Mouse (Mus musculus) intestine, embryonic 14.5 days (tissue): ENCODE results near the gene Chrm3. TPM values are rescaled to one million over a fixed set of nuclear protein-coding genes. Genes with fewer than 3 reads are reported as not detected.

Experiments
- ATAC-seq: fragments of 200-750 bp; cut with Nextera tagmentation; replicated peaks from 2 replicates; pipeline ENCODE4 v1.8.0; 2017; ENCODE audit warnings: low read depth, moderate number of reproducible peaks, moderate TSS enrichment, moderate library complexity; ENCODE audit not compliant: low FRiP score, low TSS enrichment
- DNase-seq: peaks from one replicate; pipeline ENCODE4 v3.0.0-alpha.2; 2018; ENCODE audit warnings: low spot score
- H3K27ac ChIP-seq: fragments of 300-500 bp; sonication (generic); 2 replicates; pipeline ENCODE4 v1.5.1; 2014; ENCODE audit warnings: low read depth, mild to moderate bottlenecking, control low read depth
- H3K27me3 ChIP-seq: fragments of 300-500 bp; sonication (generic); replicated peaks from 2 replicates; pipeline ENCODE4 v1.6.1; 2014; ENCODE audit warnings: low read length, control low read depth; ENCODE audit not compliant: control insufficient read depth, insufficient read depth
- H3K36me3 ChIP-seq: fragments of 300-500 bp; sonication (generic); 2 replicates; pipeline ENCODE4 v1.6.1; 2014; ENCODE audit warnings: low read length, control low read depth; ENCODE audit not compliant: control insufficient read depth, insufficient read depth
- H3K4me1 ChIP-seq: fragments of 300-500 bp; sonication (generic); replicated peaks from 2 replicates; pipeline ENCODE4 v1.6.1; 2014; ENCODE audit warnings: low read length, control low read depth, mixed read lengths; ENCODE audit not compliant: control insufficient read depth, insufficient read depth
- H3K4me2 ChIP-seq: fragments of 300-500 bp; sonication (generic); 2 replicates; pipeline ENCODE4 v1.6.1; 2014; ENCODE audit warnings: low read length
- H3K4me3 ChIP-seq: fragments of 300-500 bp; sonication (generic); 2 replicates; pipeline ENCODE4 v1.5.1; 2014; ENCODE audit warnings: low read depth, low read length, control low read depth, mixed read lengths
- H3K9ac ChIP-seq: fragments of 300-500 bp; sonication (generic); 2 replicates; pipeline ENCODE4 v1.6.1; 2014; ENCODE audit warnings: mild to moderate bottlenecking, low read length
- H3K9me3 ChIP-seq: fragments of 300-500 bp; sonication (generic); 2 replicates; pipeline ENCODE4 v1.6.1; 2016; ENCODE audit warnings: low read length, control low read depth; ENCODE audit not compliant: control insufficient read depth
- WGBS: fragments of 180-500 bp; shearing (Covaris S2); extraction: QIAGEN DNeasy Blood & Tissue Kit; methylation state at CpG from one replicate; pipeline ENCODE4 v1.1.7; 2014; 5-methylcytosine and 5-hydroxymethylcytosine counted together
- polyA plus RNA-seq: library from polyadenylated mRNA; unstranded; fragments of >200 nt; fragmentation: Nextera tagmentation; extraction: Ambion mirVana; gene quantifications from 2 replicates; pipeline ENCODE4 v1.2.1, GENCODE M21; 2014

Gene Chrm3
- polyA plus RNA-seq, 1 experiment from 2014 or later = 1.6 TPM

GRCm38 (mm10) chr13:10023112-10023511, 337.5 kb downstream of the Chrm3 start:
- no peaks in the 10 kb centered on the region for H3K36me3 ChIP-seq
- ATAC-seq (no peak), DNase-seq (no peak)
- H3K27ac ChIP-seq = no peak overlapping the region
- H3K4me1 ChIP-seq = no peaks in the 10 kb centered on the region
- no peaks in the 10 kb centered on the region for H3K27me3 ChIP-seq
- no peak overlapping the region for H3K4me2 ChIP-seq
- WGBS = 84% methylated on average over 2 of the region's 2 CpGs
- H3K4me3 ChIP-seq = no peak overlapping the region
- H3K9me3 ChIP-seq = no peaks in the 10 kb centered on the region
- no peak overlapping the region for H3K9ac ChIP-seq

- H3K4me3 ChIP-seq = no peak overlapping the region
- H3K4me1 ChIP-seq = no peaks in the 10 kb centered on the region
- no peak overlapping the region for H3K9ac ChIP-seq
- no peaks in the 10 kb centered on the region for H3K36me3 ChIP-seq
- DNase-seq (no peak), ATAC-seq (no peak)
- H3K27ac ChIP-seq = no peak overlapping the region
- H3K27me3 ChIP-seq = no peaks in the 10 kb centered on the region
- no peak overlapping the region for H3K4me2 ChIP-seq
- no peaks in the 10 kb centered on the region for H3K9me3 ChIP-seq
- 32% methylated on average over 1 of the region's 1 CpGs for WGBS
These were observed 341.4 kb downstream of the Chrm3 start for GRCm38 (mm10) chr13:10019252-10019651.

- Histone ChIP-seq H3K9ac (no peak overlapping the region), H3K27me3 (no peaks in the 10 kb centered on the region), H3K4me1 (no peaks in the 10 kb centered on the region), H3K36me3 (no peaks in the 10 kb centered on the region), H3K27ac (no peak overlapping the region), H3K9me3 (no peaks in the 10 kb centered on the region), H3K4me2 (no peak overlapping the region), H3K4me3 (no peak overlapping the region)
- peak; percentile 58 for DNase-seq
- 44% methylated on average over 4 of the region's 4 CpGs for WGBS
- ATAC-seq = 0 out of 2 replicates have a peak, but pooled peaks have one; percentile 32
These were observed 357.7 kb downstream of the Chrm3 start for GRCm38 (mm10) chr13:10002916-10003315.

GRCm38 (mm10) chr13:9997664-9998328, 362.9 kb downstream of the Chrm3 start:
- WGBS = 93% methylated on average over 2 of the region's 2 CpGs
- no peak overlapping the region for H3K9ac ChIP-seq

GRCm38 (mm10) chr13:9995852-9996251, 364.8 kb downstream of the Chrm3 start:
- no peak overlapping the region for H3K4me2 ChIP-seq
- no peak overlapping the region for H3K27ac ChIP-seq
- H3K4me1 ChIP-seq = no peaks in the 10 kb centered on the region
- no peaks in the 10 kb centered on the region for H3K9me3 ChIP-seq
- no peaks in the 10 kb centered on the region for H3K27me3 ChIP-seq
- DNase-seq (no peak), ATAC-seq (no peak)
- WGBS = 95% methylated on average over 1 of the region's 1 CpGs
- no peaks in the 10 kb centered on the region for H3K36me3 ChIP-seq
- no peak overlapping the region for H3K9ac ChIP-seq
- no peak overlapping the region for H3K4me3 ChIP-seq

More at GRCm38 (mm10) chr13:9997664-9998328, 362.9 kb downstream of the Chrm3 start:
- Histone ChIP-seq H3K27ac (no peak overlapping the region), H3K9me3 (no peaks in the 10 kb centered on the region), H3K4me3 (no peak overlapping the region), H3K4me1 (no peaks in the 10 kb centered on the region), H3K27me3 (no peaks in the 10 kb centered on the region), H3K36me3 (no peaks in the 10 kb centered on the region), H3K4me2 (no peak overlapping the region)
- DNase-seq (no peak), ATAC-seq (no peak)

GRCm38 (mm10) chr13:9993571-9993970, 367.1 kb downstream of the Chrm3 start:
- WGBS = 90% methylated on average over 3 of the region's 3 CpGs
- no peak for ATAC-seq
- no peaks in the 10 kb centered on the region for H3K4me1 ChIP-seq

GRCm38 (mm10) chr13:9992640-9993039, 368.0 kb downstream of the Chrm3 start:
- WGBS = 81% methylated on average over 2 of the region's 2 CpGs
- no peak for DNase-seq

More at GRCm38 (mm10) chr13:9993571-9993970, 367.1 kb downstream of the Chrm3 start:
- H3K27me3 ChIP-seq = no peaks in the 10 kb centered on the region
- no peak overlapping the region for H3K4me3 ChIP-seq
- H3K9me3 ChIP-seq = no peaks in the 10 kb centered on the region
- DNase-seq = no peak
- no peak overlapping the region for H3K9ac ChIP-seq
- H3K36me3 ChIP-seq = no peaks in the 10 kb centered on the region
- no peak overlapping the region for H3K27ac ChIP-seq
- H3K4me2 ChIP-seq = no peak overlapping the region

GRCm38 (mm10) chr13:9985648-9986047, 375.0 kb downstream of the Chrm3 start:
- Histone ChIP-seq H3K27me3 (no peaks in the 10 kb centered on the region), H3K27ac (no peak overlapping the region), H3K4me2 (no peak overlapping the region), H3K9ac (no peak overlapping the region), H3K9me3 (no peaks in the 10 kb centered on the region), H3K36me3 (no peaks in the 10 kb centered on the region), H3K4me3 (no peak overlapping the region), H3K4me1 (no peaks in the 10 kb centered on the region)
- ATAC-seq (no peak), DNase-seq (no peak)
- 68% methylated on average over 6 of the region's 6 CpGs for WGBS

More at GRCm38 (mm10) chr13:9992640-9993039, 368.0 kb downstream of the Chrm3 start:
- Histone ChIP-seq H3K36me3 (no peaks in the 10 kb centered on the region), H3K4me2 (no peak overlapping the region), H3K27me3 (no peaks in the 10 kb centered on the region), H3K4me1 (no peaks in the 10 kb centered on the region), H3K9me3 (no peaks in the 10 kb centered on the region), H3K4me3 (no peak overlapping the region), H3K27ac (no peak overlapping the region), H3K9ac (no peak overlapping the region)
- no peak for ATAC-seq

GRCm38 (mm10) chr13:9983293-9983692, 377.4 kb downstream of the Chrm3 start:
- Histone ChIP-seq H3K9me3 (no peaks in the 10 kb centered on the region), H3K4me3 (no peak overlapping the region), H3K4me1 (no peaks in the 10 kb centered on the region), H3K4me2 (no peak overlapping the region), H3K36me3 (no peaks in the 10 kb centered on the region), H3K27me3 (no peaks in the 10 kb centered on the region), H3K9ac (no peak overlapping the region), H3K27ac (no peak overlapping the region; the same call in 1 of the 2 replicates)
- DNase-seq (no peak), ATAC-seq (0 out of 2 replicates have a peak, but pooled peaks have one; percentile 58)
- 50% methylated on average over 2 of the region's 2 CpGs for WGBS
